Mouse (Mus musculus) lung, postnatal 0 days (tissue): Measurements from ENCODE around the gene Enpp5. TPM values are rescaled to one million over a fixed set of nuclear protein-coding genes. Genes with fewer than 3 reads are reported as not detected.

Experiments used
- ATAC-seq: fragments of 200-750 bp; cut with Nextera tagmentation; 2 replicates; pipeline ENCODE4 v1.8.0; 2017; ENCODE audit warnings: moderate library complexity
- DNase-seq: peaks from one replicate; pipeline ENCODE4 v3.0.0-alpha.2; 2016; ENCODE audit warnings: low spot score
- H3K27ac ChIP-seq: fragments of 300-500 bp; sonication (generic); 2 replicates; pipeline ENCODE4 v1.5.1; 2014; ENCODE audit warnings: antibody characterized with exemption, mild to moderate bottlenecking, low read length, mixed read lengths
- H3K27me3 ChIP-seq: fragments of 300-500 bp; sonication (generic); replicated peaks from 2 replicates; pipeline ENCODE4 v1.6.1; 2014; ENCODE audit warnings: low read length, mixed read lengths; ENCODE audit not compliant: insufficient read depth
- H3K36me3 ChIP-seq: fragments of 300-500 bp; sonication (generic); 2 replicates; pipeline ENCODE4 v1.6.1; 2014; ENCODE audit warnings: low read length, mixed read lengths; ENCODE audit not compliant: insufficient read depth
- H3K4me1 ChIP-seq: fragments of 300-500 bp; sonication (generic); 2 replicates; pipeline ENCODE4 v1.6.1; 2014; ENCODE audit warnings: antibody characterized with exemption, low read depth, low read length, mixed read lengths; ENCODE audit not compliant: insufficient read depth
- H3K4me2 ChIP-seq: fragments of 300-500 bp; sonication (generic); replicated peaks from 2 replicates; pipeline ENCODE4 v1.6.1; 2014; ENCODE audit warnings: low read depth, mild to moderate bottlenecking, low read length, moderate library complexity, mixed read lengths
- H3K4me3 ChIP-seq: fragments of 300-500 bp; sonication (generic); 2 replicates; pipeline ENCODE4 v1.5.1; 2014; ENCODE audit warnings: low read depth, low read length
- H3K9ac ChIP-seq: fragments of 300-500 bp; sonication (generic); replicated peaks from 2 replicates; pipeline ENCODE4 v1.6.1; 2014; ENCODE audit warnings: low read depth, mild to moderate bottlenecking
- H3K9me3 ChIP-seq: fragments of 300-500 bp; sonication (generic); 2 replicates; pipeline ENCODE4 v1.6.1; 2016; ENCODE audit warnings: low read length, mixed read lengths
- CTCF ChIP-seq: IDR thresholded peaks from 2 replicates; pipeline ENCODE4 v1.5.1; 2016; ENCODE audit warnings: antibody characterized with exemption, mild to moderate bottlenecking
- EP300 ChIP-seq: IDR thresholded peaks from 2 replicates; pipeline ENCODE4 v1.6.1; 2016; ENCODE audit warnings: antibody characterized with exemption, mild to moderate bottlenecking, control low read depth
- WGBS: fragments of 180-500 bp; shearing (Covaris S2); extraction: QIAGEN DNeasy Blood & Tissue Kit; methylation state at CpG from one replicate; pipeline ENCODE4 v1.1.7; 2014; 5-methylcytosine and 5-hydroxymethylcytosine counted together
- polyA plus RNA-seq: library from polyadenylated mRNA; unstranded; fragments of >200 nt; fragmentation: Nextera tagmentation; extraction: Ambion mirVana; gene quantifications from 2 replicates; pipeline ENCODE4 v1.2.1, GENCODE M21; 2015

Gene Enpp5
- polyA plus RNA-seq, 1 experiment from 2014 or later, result 15.3 TPM

DNA sequence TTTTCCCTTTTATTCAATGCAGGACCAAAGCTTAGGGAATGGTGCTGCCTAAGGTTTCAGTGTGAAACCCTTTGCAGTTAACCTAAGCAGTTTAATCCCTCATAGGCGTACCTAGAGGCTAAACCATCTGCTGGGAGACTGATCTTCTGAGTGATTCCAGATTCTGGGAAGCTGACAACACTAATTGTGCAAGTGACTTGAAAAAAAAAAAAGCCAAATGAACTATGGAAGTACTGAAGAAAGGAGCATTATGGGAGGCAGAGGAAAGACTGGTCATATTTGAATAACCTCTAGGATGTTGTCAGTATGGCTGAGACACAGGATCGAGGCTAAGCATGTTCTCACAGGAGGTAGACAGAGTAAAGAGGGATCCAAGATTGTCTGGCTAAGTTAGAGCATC, 36.3 kb upstream of the Enpp5 start:
- peak overlapping the region; percentile 70 for H3K27ac ChIP-seq
- no peak overlapping the region for H3K4me3 ChIP-seq
- H3K4me1 ChIP-seq, result no peaks in the 10 kb centered on the region
- no peak overlapping the region for H3K4me2 ChIP-seq
- no peaks in the 10 kb centered on the region for H3K27me3 ChIP-seq
- ATAC-seq (peak; percentile 65), DNase-seq (peak; percentile 73)
- TF ChIP-seq CTCF, result no peak
- TF ChIP-seq EP300, result no peak
- WGBS, result 45% methylated on average over 2 of the region's 2 CpGs
- H3K9me3 ChIP-seq, result no peaks in the 10 kb centered on the region
- no peak overlapping the region for H3K9ac ChIP-seq
- H3K36me3 ChIP-seq, result no peaks in the 10 kb centered on the region

DNA sequence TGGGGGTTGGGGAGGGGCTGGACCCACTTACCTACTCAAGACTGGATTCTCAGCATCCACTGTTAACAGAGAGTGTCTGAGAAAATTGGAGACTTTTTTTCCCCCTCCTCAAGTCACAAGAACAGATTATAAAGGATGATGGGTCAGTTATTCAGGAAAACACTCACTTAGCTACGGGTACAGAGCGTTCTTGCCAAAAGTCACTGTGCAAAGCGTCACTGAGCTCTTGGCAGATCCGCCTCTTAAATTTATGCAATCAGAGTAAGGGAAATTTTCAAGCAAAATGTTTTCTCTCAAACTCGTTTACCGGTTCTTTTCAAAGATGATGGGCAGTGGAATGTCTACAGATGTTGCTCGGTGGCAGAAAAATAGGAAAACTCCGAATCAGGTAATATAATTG, 35.8 kb upstream of the Enpp5 start:
- H3K9ac ChIP-seq, result no peak overlapping the region
- 57% methylated on average over 8 of the region's 8 CpGs for WGBS
- no peak for TF ChIP-seq CTCF
- peak; percentile 92 for TF ChIP-seq EP300

DNA sequence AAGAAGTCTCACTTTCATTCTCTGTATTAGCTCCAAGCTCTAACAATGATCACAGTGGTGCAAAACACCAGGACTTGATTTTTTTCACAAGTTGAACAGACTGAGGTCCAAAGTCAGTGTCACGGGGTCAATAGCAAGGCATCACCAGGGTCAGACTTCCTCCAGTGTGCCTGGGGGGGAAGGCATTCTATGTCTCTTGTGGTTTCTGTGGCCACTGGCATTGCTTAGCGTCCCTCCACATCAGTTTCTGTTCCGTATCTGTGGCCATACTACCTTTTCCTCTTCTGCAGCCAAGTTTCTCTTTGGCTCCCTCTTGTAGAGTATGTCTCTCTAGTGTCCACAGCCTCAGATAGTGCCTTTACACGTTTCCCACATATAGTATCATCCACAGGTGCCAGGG, 25.2 kb upstream of the Enpp5 start:
- Histone ChIP-seq H3K9ac (no peak overlapping the region), H3K4me1 (no peaks in the 10 kb centered on the region), H3K27me3 (no peaks in the 10 kb centered on the region), H3K27ac (no peak overlapping the region), H3K36me3 (no peaks in the 10 kb centered on the region), H3K4me3 (no peak overlapping the region), H3K9me3 (no peaks in the 10 kb centered on the region), H3K4me2 (no peak overlapping the region)
- DNase-seq (peak; percentile 11), ATAC-seq (no peak)
- WGBS, result 61% methylated on average over 4 of the region's 4 CpGs
- TF ChIP-seq EP300 (no peak), CTCF (no peak)

More for the DNA sequence above, 35.8 kb upstream of the Enpp5 start:
- DNase-seq, result peak; percentile 92
- Histone ChIP-seq H3K27ac (peak overlapping the region; percentile 70), H3K36me3 (no peaks in the 10 kb centered on the region), H3K9me3 (no peaks in the 10 kb centered on the region), H3K4me2 (no peak overlapping the region), H3K4me1 (no peaks in the 10 kb centered on the region), H3K27me3 (no peaks in the 10 kb centered on the region), H3K4me3 (no peak overlapping the region)
- ATAC-seq, result peak; percentile 91

DNA sequence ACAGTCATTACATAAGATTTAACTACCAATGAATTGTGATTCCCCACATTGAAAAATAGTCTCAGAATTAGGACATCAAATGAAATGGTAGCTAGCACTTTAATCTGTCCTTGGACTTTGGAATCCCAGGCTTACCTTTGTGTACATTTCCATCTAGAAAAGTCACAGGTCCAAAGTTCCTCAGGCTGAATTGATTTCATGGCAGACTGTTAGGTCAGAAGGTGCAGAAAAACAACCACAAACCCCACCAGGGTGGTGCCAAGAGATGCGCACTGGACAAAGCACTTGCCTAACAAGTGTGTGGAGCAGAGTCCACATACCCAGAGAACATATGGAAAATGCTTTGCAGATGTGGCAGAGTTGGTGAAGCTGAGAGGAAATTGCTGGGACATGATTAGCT, 21.5 kb upstream of the Enpp5 start:
- TF ChIP-seq CTCF, result no peak
- no peak for TF ChIP-seq EP300
- Histone ChIP-seq H3K4me1 (no peaks in the 10 kb centered on the region), H3K9ac (no peak overlapping the region), H3K4me2 (no peak overlapping the region), H3K27me3 (no peaks in the 10 kb centered on the region), H3K36me3 (no peaks in the 10 kb centered on the region), H3K27ac (no peak overlapping the region), H3K4me3 (no peak overlapping the region), H3K9me3 (no peaks in the 10 kb centered on the region)
- whole genome bisulfite sequencing, result 85% methylated on average over 1 of the region's 1 CpGs
- DNase-seq, result no peak
- 0 out of 2 replicates have a peak, but pooled peaks have one; percentile 6 for ATAC-seq

DNA sequence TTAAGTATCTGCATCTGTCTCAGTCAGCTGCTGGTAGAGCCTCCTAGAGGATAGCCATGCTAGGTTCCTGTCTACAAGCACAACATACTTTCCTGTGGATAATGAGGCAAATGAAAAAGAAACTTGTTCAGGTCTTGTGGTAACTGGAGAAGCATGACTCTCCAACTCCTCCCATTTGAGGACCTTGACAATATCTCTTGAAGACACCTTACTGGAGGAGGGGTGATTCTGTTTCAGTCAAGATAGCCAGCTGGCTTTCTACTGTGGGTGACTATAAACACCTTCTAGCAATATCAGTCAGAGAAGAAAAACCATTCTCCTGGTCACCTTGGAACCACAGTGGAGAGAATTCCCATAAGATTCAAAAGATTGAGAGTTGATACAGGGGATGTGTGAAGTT, 20.5 kb upstream of the Enpp5 start:
- no peaks in the 10 kb centered on the region for H3K27me3 ChIP-seq
- DNase-seq (no peak), ATAC-seq (no peak)
- H3K27ac ChIP-seq, result no peak overlapping the region
- no peaks in the 10 kb centered on the region for H3K9me3 ChIP-seq
- no peaks in the 10 kb centered on the region for H3K36me3 ChIP-seq
- H3K4me3 ChIP-seq, result no peak overlapping the region
- no peak overlapping the region for H3K4me2 ChIP-seq
- TF ChIP-seq EP300, result no peak
- TF ChIP-seq CTCF, result no peak
- no peak overlapping the region for H3K9ac ChIP-seq
- no peaks in the 10 kb centered on the region for H3K4me1 ChIP-seq

DNA sequence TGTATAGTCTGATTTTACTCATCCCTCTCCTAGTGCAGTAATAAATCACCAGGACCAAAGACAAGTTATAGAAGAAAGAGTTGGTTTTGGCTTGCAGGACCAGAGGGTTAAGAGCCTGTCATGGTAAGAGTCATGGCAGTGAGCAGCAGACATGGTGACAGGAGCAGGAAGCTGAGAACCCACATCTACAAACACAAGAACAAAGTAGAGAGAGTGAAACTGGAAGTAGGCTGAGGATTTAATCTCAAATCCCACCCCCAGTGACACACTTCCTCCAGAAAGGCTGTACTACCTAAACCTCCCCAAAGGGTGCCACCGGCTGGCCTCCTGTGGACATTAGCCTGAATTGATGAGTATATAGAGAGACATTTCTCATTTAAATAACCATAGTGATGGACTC, 17.8 kb upstream of the Enpp5 start:
- H3K4me1 ChIP-seq, result no peaks in the 10 kb centered on the region
- no peak overlapping the region for H3K27ac ChIP-seq
- ATAC-seq (no peak), DNase-seq (no peak)
- no peak overlapping the region for H3K4me3 ChIP-seq
- H3K4me2 ChIP-seq, result no peak overlapping the region
- no peaks in the 10 kb centered on the region for H3K27me3 ChIP-seq
- no peak overlapping the region for H3K9ac ChIP-seq
- H3K9me3 ChIP-seq, result no peaks in the 10 kb centered on the region
- no peaks in the 10 kb centered on the region for H3K36me3 ChIP-seq
- no peak for TF ChIP-seq EP300
- TF ChIP-seq CTCF, result no peak
- WGBS, result 81% methylated on average over 1 of the region's 1 CpGs

DNA sequence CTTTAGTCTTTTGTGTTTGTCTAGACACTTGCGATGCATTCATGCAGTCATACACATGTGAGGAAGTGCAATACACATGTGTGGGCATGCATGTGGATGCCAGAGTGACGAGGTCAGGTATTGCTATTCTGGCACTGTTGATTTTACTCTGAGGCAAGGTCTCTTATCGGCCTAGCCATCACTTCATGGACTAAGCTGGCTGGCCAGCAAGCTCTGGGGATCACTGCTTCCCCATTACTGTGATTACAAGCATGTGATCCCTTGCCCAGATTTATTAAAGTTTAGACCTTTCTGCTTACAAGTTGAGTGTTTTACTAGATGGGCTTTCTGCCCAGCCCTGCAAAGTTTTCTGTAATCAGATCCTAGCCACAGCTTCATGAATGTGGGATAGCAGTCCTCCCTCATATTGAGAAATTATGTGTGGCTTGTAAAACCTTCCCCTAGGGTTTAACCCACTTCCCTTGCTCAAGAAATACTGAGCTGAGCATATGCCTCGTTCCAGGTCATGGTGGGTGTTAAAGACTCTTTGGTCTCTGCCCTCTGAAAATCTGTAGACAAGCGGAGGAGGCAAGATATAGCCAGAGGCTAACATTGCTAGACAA, 17.2 kb upstream of the Enpp5 start:
- WGBS, result 60% methylated on average over 5 of the region's 5 CpGs
- Histone ChIP-seq H3K36me3 (no peaks in the 10 kb centered on the region), H3K27ac (no peak overlapping the region), H3K27me3 (no peaks in the 10 kb centered on the region), H3K9ac (no peak overlapping the region), H3K9me3 (no peaks in the 10 kb centered on the region), H3K4me3 (no peak overlapping the region), H3K4me1 (no peaks in the 10 kb centered on the region), H3K4me2 (no peak overlapping the region)
- ATAC-seq (no peak), DNase-seq (no peak)
- TF ChIP-seq EP300, result no peak
- no peak for TF ChIP-seq CTCF
